Mouse (Mus musculus): Measurements from ENCODE around the gene Iqsec1. TPM values are rescaled to one million over a fixed set of nuclear protein-coding genes. Genes with fewer than 3 reads are reported as not detected.

Iqsec1 gene
- polyA plus RNA-seq, 1 experiment from 2014 or later = 4.2 TPM

DNA sequence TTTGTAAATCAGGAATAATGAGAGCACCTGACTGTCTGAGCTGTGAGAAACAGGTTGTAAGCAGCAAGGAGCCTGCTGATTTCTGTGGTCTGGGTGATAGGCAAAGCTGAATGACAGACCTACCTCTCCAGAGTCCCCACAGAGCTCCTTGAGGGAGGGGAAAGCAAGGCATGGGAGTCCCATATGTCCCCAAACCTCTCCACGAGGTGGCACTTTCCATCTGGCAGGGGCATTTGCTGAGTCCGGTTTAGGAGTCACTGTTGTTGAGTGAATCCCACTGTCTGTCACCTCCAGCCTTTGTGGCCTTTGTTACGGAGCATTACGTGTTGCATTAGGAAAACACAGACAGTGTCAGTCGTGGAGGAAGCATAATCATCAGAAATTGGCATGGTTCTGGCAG is 368.5 kb downstream of the Iqsec1 start:
- peaks cover 64% of the 10 kb centered on the region for H3K4me1 ChIP-seq (ENCODE audit: insufficient read depth)
- peak; percentile 38 for DNase-seq
- H3K4me3 ChIP-seq (ENCODE audit: low read depth, low read length) = peak overlapping the region; percentile 55
- H3K4me2 ChIP-seq (ENCODE audit: low read depth, low read length) = peak overlapping the region; percentile 85
- H3K9ac ChIP-seq (replicated peaks) = peak overlapping the region; percentile 81
- WGBS (ENCODE audit: insufficient replicate concordance) = 35% methylated on average over 5 of the region's 5 CpGs
- no peak for ATAC-seq
- H3K9me3 ChIP-seq (ENCODE audit: low read length) = no peaks in the 10 kb centered on the region
- no peak for TF ChIP-seq EP300 (IDR thresholded peaks at IDR 0.05; ENCODE audit: low read depth)
- peak; percentile 47 for TF ChIP-seq CTCF (IDR thresholded peaks at IDR 0.05; ENCODE audit: low read depth)
- peaks cover under 1% of the 10 kb centered on the region; the same call in 1 of the 2 replicates for H3K36me3 ChIP-seq (replicated peaks; ENCODE audit: insufficient read depth, low read length)
- peak overlapping the region; percentile 94 for H3K27ac ChIP-seq (ENCODE audit: low read depth)
- no peaks in the 10 kb centered on the region for H3K27me3 ChIP-seq (ENCODE audit: insufficient read depth, low read length)

DNA sequence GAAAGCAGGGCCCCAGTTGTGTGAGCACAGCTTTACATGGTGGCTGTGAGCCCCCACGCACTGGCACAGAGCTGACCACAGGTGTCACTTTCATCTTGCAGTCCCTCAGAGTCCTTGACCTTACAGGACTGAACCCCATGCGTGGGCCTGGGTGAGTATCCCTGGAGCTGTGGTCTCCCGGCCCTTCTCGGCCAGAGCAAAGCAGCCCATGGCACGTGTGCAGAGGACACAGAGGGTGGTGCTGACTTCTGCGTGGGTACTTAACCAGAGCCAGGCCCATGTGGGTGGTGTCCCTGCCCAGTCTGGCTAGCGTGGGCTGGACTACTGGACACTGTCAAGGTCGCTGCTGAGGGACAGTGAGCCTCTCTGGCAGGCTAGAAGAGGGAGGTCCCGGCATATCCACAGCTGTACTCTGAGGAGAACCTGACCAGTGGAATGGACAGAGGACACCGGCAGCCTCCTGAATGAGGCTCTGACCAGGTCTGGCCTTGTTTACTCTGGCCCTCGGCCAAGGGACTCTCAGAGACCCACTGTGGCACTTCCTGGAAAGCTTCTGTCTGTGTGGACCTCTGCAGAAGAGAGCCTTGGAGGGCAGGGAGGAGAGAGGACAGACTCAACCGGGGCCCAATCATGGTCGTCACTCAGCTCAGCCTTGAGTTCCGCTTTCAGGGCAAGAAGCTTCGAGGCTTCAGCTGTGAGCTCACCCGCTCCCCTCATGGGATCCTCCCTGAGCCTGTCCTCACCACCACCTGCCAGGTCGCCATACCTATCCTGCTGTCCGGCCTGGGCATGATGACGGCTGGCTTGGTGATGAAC is 369.5 kb downstream of the Iqsec1 start:
- Histone ChIP-seq H3K27me3 (ENCODE audit: insufficient read depth, low read length) (no peaks in the 10 kb centered on the region), H3K9ac (replicated peaks) (peak overlapping the region; percentile 81), H3K4me2 (ENCODE audit: low read depth, low read length) (peak overlapping the region; percentile 85), H3K4me1 (ENCODE audit: insufficient read depth) (peaks cover 55% of the 10 kb centered on the region), H3K27ac (ENCODE audit: low read depth) (peak overlapping the region; percentile 94), H3K36me3 (replicated peaks; ENCODE audit: insufficient read depth, low read length) (no peaks in the 10 kb centered on the region), H3K9me3 (ENCODE audit: low read length) (no peaks in the 10 kb centered on the region), H3K4me3 (ENCODE audit: low read depth, low read length) (peak overlapping the region; percentile 55)
- TF ChIP-seq EP300 (IDR thresholded peaks at IDR 0.05; ENCODE audit: low read depth) = no peak
- TF ChIP-seq CTCF (IDR thresholded peaks at IDR 0.05; ENCODE audit: low read depth) = no peak
- WGBS (ENCODE audit: insufficient replicate concordance) = 22% methylated on average over 19 of the region's 19 CpGs
- DNase-seq (peak; percentile 75), ATAC-seq (peak; percentile 60)

DNA sequence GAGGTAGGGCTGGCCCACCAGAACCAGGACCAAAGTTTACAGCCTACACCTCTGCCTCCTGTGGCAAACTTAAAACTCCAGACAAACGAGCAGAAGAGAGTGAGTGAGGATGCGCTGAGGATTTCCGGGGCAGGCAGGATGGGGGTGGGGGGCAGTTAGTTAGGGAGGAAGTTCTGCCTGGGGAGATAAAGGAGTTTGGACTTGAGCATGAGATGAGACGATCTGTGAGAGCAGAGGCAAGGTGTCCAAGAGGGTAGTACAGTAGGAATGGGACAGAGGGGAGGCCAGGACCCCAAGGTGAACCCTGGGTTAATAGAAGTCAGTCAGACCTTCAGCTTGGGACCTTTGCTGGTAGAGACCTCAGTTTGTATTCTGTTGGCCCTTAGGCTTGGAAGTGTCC is 370.2 kb downstream of the Iqsec1 start:
- peak overlapping the region; percentile 94 for H3K27ac ChIP-seq (ENCODE audit: low read depth)
- no peaks in the 10 kb centered on the region for H3K27me3 ChIP-seq (ENCODE audit: insufficient read depth, low read length)
- H3K4me2 ChIP-seq (ENCODE audit: low read depth, low read length) = peak overlapping the region; percentile 85
- H3K4me1 ChIP-seq (ENCODE audit: insufficient read depth) = peaks cover 49% of the 10 kb centered on the region
- no peaks in the 10 kb centered on the region for H3K9me3 ChIP-seq (ENCODE audit: low read length)
- DNase-seq (peak; percentile 44), ATAC-seq (no peak)
- peak overlapping the region; percentile 81 for H3K9ac ChIP-seq (replicated peaks)
- TF ChIP-seq CTCF (IDR thresholded peaks at IDR 0.05; ENCODE audit: low read depth) = no peak
- peak; percentile 52; the same call in 1 of the 2 replicates for TF ChIP-seq EP300 (IDR thresholded peaks at IDR 0.05; ENCODE audit: low read depth)
- peak overlapping the region; percentile 55 for H3K4me3 ChIP-seq (ENCODE audit: low read depth, low read length)
- no peaks in the 10 kb centered on the region for H3K36me3 ChIP-seq (replicated peaks; ENCODE audit: insufficient read depth, low read length)
- WGBS (ENCODE audit: insufficient replicate concordance) = 22% methylated on average over 4 of the region's 4 CpGs

DNA sequence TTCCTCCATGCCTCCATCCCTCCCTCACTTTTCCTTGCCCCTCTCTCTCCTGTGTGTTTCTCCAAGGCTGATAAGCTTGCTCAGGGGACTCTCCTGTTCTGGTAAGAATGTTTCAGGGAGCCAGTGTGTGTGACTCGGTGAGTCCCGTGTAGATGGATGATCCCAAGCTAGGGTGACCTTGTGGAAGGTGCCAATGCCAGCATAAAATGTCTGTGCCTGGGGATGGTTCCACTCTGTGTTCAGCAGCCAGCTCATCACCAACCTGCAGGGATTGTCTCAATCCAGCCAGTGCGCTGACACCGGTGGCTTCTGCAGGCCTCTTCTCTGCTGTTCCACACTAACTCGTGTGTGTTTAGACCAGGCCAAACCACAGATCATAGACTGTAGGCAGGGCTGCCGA is 372.0 kb downstream of the Iqsec1 start:
- ATAC-seq (no peak), DNase-seq (no peak)
- no peak overlapping the region for H3K4me3 ChIP-seq (ENCODE audit: low read depth, low read length)
- no peaks in the 10 kb centered on the region for H3K36me3 ChIP-seq (replicated peaks; ENCODE audit: insufficient read depth, low read length)
- 70% methylated on average over 6 of the region's 6 CpGs for WGBS (ENCODE audit: insufficient replicate concordance)
- H3K9me3 ChIP-seq (ENCODE audit: low read length) = no peaks in the 10 kb centered on the region
- TF ChIP-seq EP300 (IDR thresholded peaks at IDR 0.05; ENCODE audit: low read depth) = no peak
- no peak for TF ChIP-seq CTCF (IDR thresholded peaks at IDR 0.05; ENCODE audit: low read depth)
- peaks cover 31% of the 10 kb centered on the region for H3K4me1 ChIP-seq (ENCODE audit: insufficient read depth)
- H3K9ac ChIP-seq (replicated peaks) = no peak overlapping the region
- H3K27me3 ChIP-seq (ENCODE audit: insufficient read depth, low read length) = no peaks in the 10 kb centered on the region
- no peak overlapping the region for H3K4me2 ChIP-seq (ENCODE audit: low read depth, low read length)
- H3K27ac ChIP-seq (ENCODE audit: low read depth) = no peak overlapping the region

DNA sequence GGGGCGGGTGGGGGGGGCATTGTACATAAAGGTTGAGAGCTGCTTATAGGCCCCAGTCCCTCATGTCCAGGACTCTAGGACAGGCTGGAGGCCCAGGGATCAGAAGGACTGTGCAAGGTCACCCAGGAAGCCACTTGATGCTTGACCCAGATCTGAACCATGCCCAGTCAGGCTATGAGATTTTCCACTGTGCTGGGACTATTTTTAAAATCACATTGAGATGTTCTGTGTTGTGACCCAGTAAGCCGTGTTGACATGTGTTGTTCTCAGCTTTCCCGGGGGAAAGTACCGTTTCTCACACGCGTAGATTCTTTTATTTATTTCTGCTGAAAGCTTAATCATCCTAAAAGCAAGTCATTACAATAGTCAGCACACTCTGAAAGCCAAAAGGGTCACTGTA is 372.5 kb downstream of the Iqsec1 start:
- no peak overlapping the region for H3K4me2 ChIP-seq (ENCODE audit: low read depth, low read length)
- no peaks in the 10 kb centered on the region for H3K27me3 ChIP-seq (ENCODE audit: insufficient read depth, low read length)
- DNase-seq (no peak), ATAC-seq (no peak)
- H3K36me3 ChIP-seq (replicated peaks; ENCODE audit: insufficient read depth, low read length) = no peaks in the 10 kb centered on the region
- no peaks in the 10 kb centered on the region for H3K9me3 ChIP-seq (ENCODE audit: low read length)
- peaks cover 26% of the 10 kb centered on the region for H3K4me1 ChIP-seq (ENCODE audit: insufficient read depth)
- no peak overlapping the region for H3K4me3 ChIP-seq (ENCODE audit: low read depth, low read length)
- TF ChIP-seq CTCF (IDR thresholded peaks at IDR 0.05; ENCODE audit: low read depth) = no peak
- TF ChIP-seq EP300 (IDR thresholded peaks at IDR 0.05; ENCODE audit: low read depth) = no peak
- no peak overlapping the region for H3K27ac ChIP-seq (ENCODE audit: low read depth)
- WGBS (ENCODE audit: insufficient replicate concordance) = 92% methylated on average over 6 of the region's 6 CpGs
- H3K9ac ChIP-seq (replicated peaks) = no peak overlapping the region

DNA sequence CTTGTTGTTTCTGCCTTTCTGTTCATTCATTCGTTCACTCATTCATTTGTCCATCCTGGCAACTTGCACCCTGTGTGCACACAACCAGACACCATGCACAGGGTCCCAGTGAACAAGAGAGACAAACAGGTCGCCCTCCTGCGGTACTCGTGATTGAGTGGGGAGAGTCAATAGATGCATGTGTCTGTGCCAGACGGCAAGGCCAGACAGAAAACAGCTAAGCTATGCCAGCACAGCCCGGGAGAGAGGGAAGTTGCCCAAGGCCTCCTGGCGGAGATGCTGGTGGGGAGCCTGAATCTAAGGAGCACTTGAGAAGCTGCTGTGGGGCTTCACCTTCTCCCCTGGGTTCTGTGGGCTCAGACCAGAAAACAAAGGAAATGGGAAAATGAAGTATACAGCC is 373.1 kb downstream of the Iqsec1 start:
- ATAC-seq (no peak), DNase-seq (no peak)
- 71% methylated on average over 7 of the region's 7 CpGs for WGBS (ENCODE audit: insufficient replicate concordance)
- TF ChIP-seq CTCF (IDR thresholded peaks at IDR 0.05; ENCODE audit: low read depth) (no peak), EP300 (IDR thresholded peaks at IDR 0.05; ENCODE audit: low read depth) (no peak)
- no peak overlapping the region for H3K4me2 ChIP-seq (ENCODE audit: low read depth, low read length)
- H3K9ac ChIP-seq (replicated peaks) = no peak overlapping the region
- no peaks in the 10 kb centered on the region for H3K27me3 ChIP-seq (ENCODE audit: insufficient read depth, low read length)
- H3K36me3 ChIP-seq (replicated peaks; ENCODE audit: insufficient read depth, low read length) = no peaks in the 10 kb centered on the region
- H3K4me1 ChIP-seq (ENCODE audit: insufficient read depth) = peaks cover 22% of the 10 kb centered on the region
- no peak overlapping the region for H3K4me3 ChIP-seq (ENCODE audit: low read depth, low read length)
- H3K9me3 ChIP-seq (ENCODE audit: low read length) = no peaks in the 10 kb centered on the region
- H3K27ac ChIP-seq (ENCODE audit: low read depth) = no peak overlapping the region
